Mouse (Mus musculus) olfactory bulb, adult 2 months (tissue): ENCODE results near the gene Wdr35.

Source experiments
- CTCF ChIP-seq: fragments of 200-500 bp; IDR thresholded peaks from 2 replicates; pipeline ENCODE4 v1.5.1; 2012; ENCODE audit warnings: low read depth, mild to moderate bottlenecking, low read length, moderate library complexity; ENCODE audit not compliant: insufficient read depth
- POLR2A ChIP-seq: fragments of 200-500 bp; IDR thresholded peaks from 2 replicates; pipeline ENCODE4 v1.6.1; 2012; ENCODE audit warnings: mild to moderate bottlenecking, low read depth, low read length, moderate library complexity; ENCODE audit not compliant: insufficient read depth

GRCm38 (mm10) chr12:9042759-9043158 lies 69.1 kb downstream of the Wdr35 start:
- no peak for TF ChIP-seq CTCF
- no peak for TF ChIP-seq POLR2A
